Mouse (Mus musculus): ENCODE measurements at regions not wholly inside any gene's neighbourhood (a gene's known extent, or its start where the extent isn't known, plus 50 kb on each side); places are given as distances from the start of the nearest gene placed in this dataset.

DNA sequence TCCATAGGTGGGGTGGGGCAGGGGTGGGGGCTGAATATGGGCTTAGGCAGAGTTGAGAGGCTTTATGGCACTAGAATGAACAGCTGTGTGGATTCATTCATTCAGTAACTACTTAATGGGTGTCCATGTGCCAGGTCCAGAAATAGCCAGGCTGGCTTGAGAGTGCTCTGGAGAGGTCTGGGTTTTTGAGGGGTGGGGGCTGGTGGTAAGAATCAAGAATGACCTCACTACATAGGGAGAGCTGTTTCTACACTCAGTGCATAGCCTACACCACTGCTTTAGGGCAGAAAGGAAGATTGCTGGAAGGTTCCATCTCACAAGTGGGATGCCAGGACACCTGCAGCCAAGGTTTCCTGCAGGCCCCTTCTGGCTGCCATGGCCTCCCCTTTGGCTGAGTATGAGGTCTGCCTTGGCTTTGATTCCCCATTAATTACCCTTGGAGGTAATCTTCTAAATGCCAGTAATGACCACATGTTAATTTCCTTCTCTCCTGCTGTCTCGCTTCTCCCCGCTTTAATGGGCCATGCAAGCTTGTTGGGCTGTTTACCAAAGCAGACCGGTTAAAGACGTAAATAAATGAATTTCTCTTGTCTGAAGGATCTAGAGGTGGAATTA is 71.7 kb upstream of the Klf4 start:
- WGBS, result 88% methylated on average over 4 of the region's 4 CpGs
- Histone ChIP-seq H3K36me3 (replicated peaks) (no peaks in the 10 kb centered on the region), H3K27ac (no peak overlapping the region), H3K4me3 (no peak overlapping the region), H3K9me3 (no peaks in the 10 kb centered on the region), H3K4me1 (no peaks in the 10 kb centered on the region), H3K27me3 (ENCODE audit: poor library complexity, severe bottlenecking) (no peaks in the 10 kb centered on the region)
- DNase-seq (ENCODE audit: extremely low spot score, low spot score), result no peak

DNA sequence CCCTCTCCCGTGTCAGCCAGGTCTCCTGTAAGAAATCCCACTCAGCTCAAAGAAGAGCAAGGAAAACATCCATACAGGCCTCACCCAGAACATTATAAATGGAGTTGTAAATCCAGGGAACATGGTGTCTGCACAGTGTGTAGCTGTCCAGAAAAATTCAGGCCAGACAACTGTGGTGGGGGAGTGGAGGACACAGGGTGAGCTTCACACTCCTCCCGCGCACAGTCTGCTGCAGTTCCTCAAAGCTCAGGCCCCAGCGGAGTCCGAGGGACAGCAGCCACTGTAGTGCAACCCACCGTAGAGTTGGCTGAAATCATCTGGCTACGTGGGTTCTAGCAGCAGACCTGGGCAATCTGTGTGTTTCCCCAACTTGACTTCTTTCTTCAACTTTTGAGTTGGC is 62.9 kb upstream of the Klf4 start:
- Histone ChIP-seq H3K9me3 (no peaks in the 10 kb centered on the region), H3K27ac (no peak overlapping the region), H3K27me3 (ENCODE audit: poor library complexity, severe bottlenecking) (no peaks in the 10 kb centered on the region), H3K4me1 (peaks cover 10% of the 10 kb centered on the region), H3K4me3 (no peak overlapping the region), H3K36me3 (replicated peaks) (no peaks in the 10 kb centered on the region)
- 89% methylated on average over 7 of the region's 7 CpGs for WGBS
- DNase-seq (ENCODE audit: extremely low spot score, low spot score), result no peak

DNA sequence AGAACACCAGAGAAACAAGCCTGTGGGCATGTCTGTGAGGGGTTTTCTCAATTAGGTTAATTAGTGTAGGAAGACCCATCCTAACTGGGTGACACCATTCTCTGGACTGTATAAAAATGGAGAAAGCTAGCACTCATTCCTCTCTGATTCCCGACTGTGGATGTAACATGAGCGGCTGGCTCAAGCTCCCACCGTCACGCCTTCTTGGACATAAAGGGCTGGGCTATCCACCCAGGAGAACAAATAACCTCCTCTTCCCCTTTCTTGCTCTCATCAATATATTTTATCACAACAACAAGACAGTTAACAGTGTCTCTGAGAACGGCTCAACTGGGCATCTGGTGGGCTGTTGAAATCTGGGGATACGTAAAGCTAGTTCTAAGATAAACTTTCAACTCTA is 62.4 kb upstream of the Klf4 start:
- Histone ChIP-seq H3K4me1 (peaks cover 10% of the 10 kb centered on the region), H3K4me3 (no peak overlapping the region), H3K36me3 (replicated peaks) (no peaks in the 10 kb centered on the region), H3K27me3 (ENCODE audit: poor library complexity, severe bottlenecking) (no peaks in the 10 kb centered on the region), H3K27ac (no peak overlapping the region), H3K9me3 (no peaks in the 10 kb centered on the region)
- DNase-seq (ENCODE audit: extremely low spot score, low spot score), result no peak
- 88% methylated on average over 6 of the region's 6 CpGs for WGBS

- H3K9me3 ChIP-seq, result no peaks in the 10 kb centered on the region
- DNase-seq (ENCODE audit: extremely low spot score, low spot score), result no peak
- no peak overlapping the region for H3K4me3 ChIP-seq
- 40% methylated on average over 3 of the region's 3 CpGs for WGBS
- H3K4me1 ChIP-seq, result peaks cover 10% of the 10 kb centered on the region
- no peaks in the 10 kb centered on the region for H3K36me3 ChIP-seq (replicated peaks)
- H3K27me3 ChIP-seq (ENCODE audit: poor library complexity, severe bottlenecking), result no peaks in the 10 kb centered on the region
- no peak overlapping the region for H3K27ac ChIP-seq
These were observed 60.9 kb upstream of the Klf4 start for GRCm38 (mm10) chr4:55593132-55593531.

GRCm38 (mm10) chr4:55586212-55586611 is 53.9 kb upstream of the Klf4 start:
- no peak overlapping the region for H3K4me3 ChIP-seq
- 86% methylated on average over 3 of the region's 3 CpGs for WGBS

GRCm38 (mm10) chr4:55583589-55583988 is 51.3 kb upstream of the Klf4 start:
- WGBS, result 66% methylated on average over 8 of the region's 8 CpGs
- no peak for DNase-seq (ENCODE audit: extremely low spot score, low spot score)
- no peak overlapping the region for H3K4me3 ChIP-seq
- H3K36me3 ChIP-seq (replicated peaks), result no peaks in the 10 kb centered on the region
- H3K4me1 ChIP-seq, result 0 out of 2 replicates have a peak, but pooled peaks cover 3% of the 10 kb centered on the region
- H3K9me3 ChIP-seq, result no peaks in the 10 kb centered on the region
- no peak overlapping the region for H3K27ac ChIP-seq
- no peaks in the 10 kb centered on the region for H3K27me3 ChIP-seq (ENCODE audit: poor library complexity, severe bottlenecking)

More at GRCm38 (mm10) chr4:55586212-55586611, 53.9 kb upstream of the Klf4 start:
- no peaks in the 10 kb centered on the region for H3K36me3 ChIP-seq (replicated peaks)
- 0 out of 2 replicates have a peak, but pooled peaks cover 3% of the 10 kb centered on the region for H3K4me1 ChIP-seq
- no peak for DNase-seq (ENCODE audit: extremely low spot score, low spot score)
- H3K27ac ChIP-seq, result no peak overlapping the region
- no peaks in the 10 kb centered on the region for H3K27me3 ChIP-seq (ENCODE audit: poor library complexity, severe bottlenecking)
- H3K9me3 ChIP-seq, result no peaks in the 10 kb centered on the region
